Mouse (Mus musculus): ENCODE measurements around the gene Gjd2. TPM values are rescaled to one million over a fixed set of nuclear protein-coding genes. Genes with fewer than 3 reads are reported as not detected.

Gjd2 gene
- polyA plus RNA-seq, 1 experiment, result 0.02 TPM

DNA sequence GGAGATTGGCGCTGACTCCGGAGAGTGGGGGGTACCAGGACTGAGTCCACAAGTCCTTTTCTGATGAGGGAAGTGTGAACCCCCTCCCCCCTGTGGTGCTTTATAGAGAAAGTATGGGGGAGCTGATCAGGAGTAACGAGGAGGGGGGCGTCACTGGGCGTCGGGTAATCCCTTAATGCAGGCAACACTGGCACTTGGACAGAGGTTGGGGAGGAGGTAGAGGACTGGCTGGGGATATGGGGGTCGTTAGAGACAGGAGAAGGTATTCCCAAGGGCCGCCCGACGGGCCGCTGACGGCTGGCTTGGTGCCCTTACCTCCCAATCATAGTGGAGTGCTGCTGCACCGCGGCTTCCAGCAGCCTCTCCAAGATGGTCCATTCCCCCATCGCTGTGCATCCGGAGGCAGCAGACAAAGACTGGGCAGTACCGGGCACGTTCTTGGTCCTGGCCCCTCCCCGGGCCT lies 639 bp downstream of the Gjd2 start:
- no peak for TF ChIP-seq POLR2A (IDR thresholded peaks at IDR 0.05; ENCODE audit: control insufficient read depth, low read depth, low read length)
- no peak for TF ChIP-seq CTCF (IDR thresholded peaks at IDR 0.05; ENCODE audit: control insufficient read depth, insufficient read depth, insufficient replicate concordance, low read depth, low read length)
- H3K4me1 ChIP-seq (ENCODE audit: control insufficient read depth, insufficient read depth, low read length), result peaks cover 8% of the 10 kb centered on the region
- H3K36me3 ChIP-seq (ENCODE audit: control insufficient read depth, insufficient read depth, low read length), result no peaks in the 10 kb centered on the region
- no peak overlapping the region for H3K27ac ChIP-seq (ENCODE audit: control insufficient read depth, insufficient read depth, low read depth, low read length)
- H3K4me3 ChIP-seq (ENCODE audit: control insufficient read depth, low read depth, low read length), result no peak overlapping the region
- H3K27me3 ChIP-seq (ENCODE audit: control insufficient read depth, insufficient read depth, low read length), result peaks cover 3% of the 10 kb centered on the region; the same call in 1 of the 2 replicates

DNA sequence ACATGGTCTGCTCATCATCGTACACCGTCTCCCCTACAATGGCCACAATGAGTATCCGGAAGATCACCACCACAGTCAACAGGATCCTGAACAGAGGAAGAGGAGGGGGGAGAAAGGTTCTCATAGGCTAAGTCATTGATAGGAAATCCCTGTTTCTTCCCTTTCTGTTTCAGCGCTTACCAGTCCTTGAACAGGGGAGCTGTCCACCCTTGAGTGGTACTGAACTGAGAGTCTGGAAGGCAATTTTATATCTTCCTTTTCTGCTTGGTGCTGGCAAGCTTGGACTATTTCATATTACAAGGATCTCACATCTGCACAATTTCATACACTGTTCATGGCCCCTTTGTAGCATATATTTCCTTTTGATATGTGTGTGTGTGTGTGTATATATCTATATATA lies 1.6 kb downstream of the Gjd2 start:
- TF ChIP-seq POLR2A (IDR thresholded peaks at IDR 0.05; ENCODE audit: control insufficient read depth, low read depth, low read length) (no peak), CTCF (IDR thresholded peaks at IDR 0.05; ENCODE audit: control insufficient read depth, insufficient read depth, insufficient replicate concordance, low read depth, low read length) (no peak)
- Histone ChIP-seq H3K27ac (ENCODE audit: control insufficient read depth, insufficient read depth, low read depth, low read length) (no peak overlapping the region), H3K27me3 (ENCODE audit: control insufficient read depth, insufficient read depth, low read length) (peaks cover 3% of the 10 kb centered on the region; the same call in 1 of the 2 replicates), H3K4me3 (ENCODE audit: control insufficient read depth, low read depth, low read length) (no peak overlapping the region), H3K4me1 (ENCODE audit: control insufficient read depth, insufficient read depth, low read length) (peaks cover 8% of the 10 kb centered on the region), H3K36me3 (ENCODE audit: control insufficient read depth, insufficient read depth, low read length) (no peaks in the 10 kb centered on the region)

DNA sequence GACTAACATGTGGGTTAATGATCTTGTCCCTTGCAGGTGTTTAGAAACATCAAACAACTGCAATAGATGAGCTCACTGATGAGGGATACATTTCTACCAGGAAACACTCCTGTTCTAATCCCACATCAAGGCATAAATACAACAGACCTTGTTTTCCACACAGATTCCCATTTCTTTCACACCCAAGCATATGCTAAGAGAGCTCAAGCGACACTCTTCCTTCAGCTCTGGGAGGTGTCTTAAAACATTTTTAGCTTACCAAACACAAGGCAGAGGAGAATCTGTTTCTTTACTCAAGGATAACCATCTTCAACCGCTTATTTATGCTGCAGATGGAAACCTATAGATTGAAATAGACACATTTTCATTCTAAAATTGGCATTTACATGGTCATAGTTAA lies 5.1 kb downstream of the Gjd2 start:
- peaks cover 2% of the 10 kb centered on the region for H3K4me1 ChIP-seq (ENCODE audit: control insufficient read depth, insufficient read depth, low read length)

DNA sequence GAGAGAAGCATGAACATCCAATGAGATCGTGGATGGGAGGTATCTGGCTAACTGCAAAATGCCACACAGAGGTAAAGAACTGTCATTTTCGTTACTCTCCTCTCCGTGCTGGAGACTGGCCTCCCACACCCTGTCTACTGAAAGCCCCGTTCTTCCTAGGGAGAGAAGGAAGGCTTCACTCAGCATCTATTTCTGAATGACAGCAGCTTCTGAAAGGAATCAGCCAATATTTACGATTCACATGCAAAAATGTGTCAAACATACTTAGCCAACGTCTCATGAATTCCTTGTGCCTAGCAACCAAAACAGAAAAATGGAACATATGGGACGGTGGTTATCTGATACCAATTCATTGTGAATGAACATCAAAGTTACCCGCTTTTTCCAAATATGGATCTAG lies 15.9 kb downstream of the Gjd2 start:
- TF ChIP-seq CTCF (IDR thresholded peaks at IDR 0.05; ENCODE audit: control insufficient read depth, insufficient read depth, insufficient replicate concordance, low read depth, low read length), result no peak
- TF ChIP-seq POLR2A (IDR thresholded peaks at IDR 0.05; ENCODE audit: control insufficient read depth, low read depth, low read length), result no peak
- H3K4me1 ChIP-seq (ENCODE audit: control insufficient read depth, insufficient read depth, low read length), result no peaks in the 10 kb centered on the region
- no peak overlapping the region for H3K27ac ChIP-seq (ENCODE audit: control insufficient read depth, insufficient read depth, low read depth, low read length)
- H3K27me3 ChIP-seq (ENCODE audit: control insufficient read depth, insufficient read depth, low read length), result no peaks in the 10 kb centered on the region
- no peak overlapping the region for H3K4me3 ChIP-seq (ENCODE audit: control insufficient read depth, low read depth, low read length)
- no peaks in the 10 kb centered on the region for H3K36me3 ChIP-seq (ENCODE audit: control insufficient read depth, insufficient read depth, low read length)

More for the DNA sequence above, 5.1 kb downstream of the Gjd2 start:
- peaks cover 3% of the 10 kb centered on the region; the same call in 1 of the 2 replicates for H3K27me3 ChIP-seq (ENCODE audit: control insufficient read depth, insufficient read depth, low read length)
- TF ChIP-seq POLR2A (IDR thresholded peaks at IDR 0.05; ENCODE audit: control insufficient read depth, low read depth, low read length), result no peak
- no peak overlapping the region for H3K4me3 ChIP-seq (ENCODE audit: control insufficient read depth, low read depth, low read length)
- H3K36me3 ChIP-seq (ENCODE audit: control insufficient read depth, insufficient read depth, low read length), result no peaks in the 10 kb centered on the region
- no peak overlapping the region for H3K27ac ChIP-seq (ENCODE audit: control insufficient read depth, insufficient read depth, low read depth, low read length)

DNA sequence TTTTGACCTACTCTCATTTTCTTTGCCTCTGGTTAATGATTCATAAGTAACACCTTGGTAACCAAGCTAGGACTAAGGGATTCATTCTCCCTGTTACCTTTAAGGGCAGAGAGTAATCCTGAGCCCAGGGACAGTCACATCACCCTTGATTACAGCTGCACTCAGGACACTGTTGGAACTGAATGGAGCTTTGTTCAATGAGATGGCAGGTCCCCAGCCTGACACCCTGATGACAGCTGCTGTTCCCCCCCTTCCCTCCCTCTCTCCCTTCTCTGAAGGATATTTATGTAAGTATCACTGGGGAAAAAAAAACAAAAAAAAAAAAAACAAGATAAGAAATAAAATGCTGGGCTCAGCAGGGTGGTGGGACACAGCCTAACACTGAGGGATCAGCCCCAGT lies 16.5 kb downstream of the Gjd2 start:
- H3K4me3 ChIP-seq (ENCODE audit: control insufficient read depth, low read depth, low read length), result no peak overlapping the region
- no peaks in the 10 kb centered on the region for H3K4me1 ChIP-seq (ENCODE audit: control insufficient read depth, insufficient read depth, low read length)
- no peaks in the 10 kb centered on the region for H3K36me3 ChIP-seq (ENCODE audit: control insufficient read depth, insufficient read depth, low read length)
- H3K27me3 ChIP-seq (ENCODE audit: control insufficient read depth, insufficient read depth, low read length), result no peaks in the 10 kb centered on the region
- no peak for TF ChIP-seq CTCF (IDR thresholded peaks at IDR 0.05; ENCODE audit: control insufficient read depth, insufficient read depth, insufficient replicate concordance, low read depth, low read length)
- no peak for TF ChIP-seq POLR2A (IDR thresholded peaks at IDR 0.05; ENCODE audit: control insufficient read depth, low read depth, low read length)
- no peak overlapping the region for H3K27ac ChIP-seq (ENCODE audit: control insufficient read depth, insufficient read depth, low read depth, low read length)

DNA sequence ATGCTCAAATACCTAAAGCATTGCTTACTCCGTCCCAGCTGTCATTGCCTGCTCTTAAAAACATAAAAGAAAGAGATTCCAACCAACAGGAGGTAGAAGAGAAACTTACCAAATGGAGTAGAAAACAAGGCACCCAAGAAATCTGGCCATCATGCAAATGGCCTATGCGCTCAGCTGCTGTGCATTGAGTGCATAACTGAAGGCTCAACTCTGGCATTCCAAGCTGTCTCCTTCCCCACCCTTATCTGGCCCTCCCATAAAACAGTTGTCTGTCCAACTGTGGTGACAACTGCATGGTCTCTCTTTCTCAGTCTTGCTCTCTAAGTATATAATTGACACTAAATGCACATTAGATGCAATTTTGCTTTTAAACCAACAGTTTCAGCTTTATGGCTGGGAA lies 28.5 kb downstream of the Gjd2 start:
- no peaks in the 10 kb centered on the region for H3K36me3 ChIP-seq (ENCODE audit: control insufficient read depth, insufficient read depth, low read length)
- H3K4me1 ChIP-seq (ENCODE audit: control insufficient read depth, insufficient read depth, low read length), result no peaks in the 10 kb centered on the region
- no peaks in the 10 kb centered on the region for H3K27me3 ChIP-seq (ENCODE audit: control insufficient read depth, insufficient read depth, low read length)
- TF ChIP-seq CTCF (IDR thresholded peaks at IDR 0.05; ENCODE audit: control insufficient read depth, insufficient read depth, insufficient replicate concordance, low read depth, low read length) (no peak), POLR2A (IDR thresholded peaks at IDR 0.05; ENCODE audit: control insufficient read depth, low read depth, low read length) (no peak)
- no peak overlapping the region for H3K4me3 ChIP-seq (ENCODE audit: control insufficient read depth, low read depth, low read length)
- H3K27ac ChIP-seq (ENCODE audit: control insufficient read depth, insufficient read depth, low read depth, low read length), result no peak overlapping the region

DNA sequence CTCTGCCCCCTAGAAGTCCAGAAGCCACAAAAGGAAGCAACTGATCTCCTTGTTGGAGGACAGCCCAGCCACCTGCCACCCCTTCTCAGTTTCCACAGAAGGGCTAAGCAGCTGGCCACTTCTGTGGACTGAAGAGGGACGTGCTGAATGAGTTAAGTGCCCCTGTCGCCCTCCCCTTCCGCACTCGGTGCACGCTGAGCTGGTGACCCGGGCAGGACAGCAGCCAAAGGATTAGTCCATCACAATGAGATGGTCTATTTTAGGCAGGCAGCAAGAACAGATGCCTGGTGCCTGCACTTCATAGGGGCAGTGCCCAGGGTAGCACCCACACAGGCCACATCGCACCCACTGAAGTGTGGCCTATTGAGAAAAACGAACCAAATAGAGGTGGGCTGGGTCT lies 32.8 kb downstream of the Gjd2 start:
- H3K27me3 ChIP-seq (ENCODE audit: control insufficient read depth, insufficient read depth, low read length), result no peaks in the 10 kb centered on the region
- no peak overlapping the region for H3K4me3 ChIP-seq (ENCODE audit: control insufficient read depth, low read depth, low read length)
- TF ChIP-seq POLR2A (IDR thresholded peaks at IDR 0.05; ENCODE audit: control insufficient read depth, low read depth, low read length) (no peak), CTCF (IDR thresholded peaks at IDR 0.05; ENCODE audit: control insufficient read depth, insufficient read depth, insufficient replicate concordance, low read depth, low read length) (no peak)
- no peak overlapping the region for H3K27ac ChIP-seq (ENCODE audit: control insufficient read depth, insufficient read depth, low read depth, low read length)
- H3K36me3 ChIP-seq (ENCODE audit: control insufficient read depth, insufficient read depth, low read length), result no peaks in the 10 kb centered on the region
- H3K4me1 ChIP-seq (ENCODE audit: control insufficient read depth, insufficient read depth, low read length), result no peaks in the 10 kb centered on the region

Measured in testis, adult 2 months (tissue).